21 mouse cellular contexts compared by ENCODE assay signal in genomic region chr2:25975141-25975770, GRCm38 (mm10). TPM values are rescaled to one million over a fixed set of nuclear protein-coding genes. Genes with fewer than 3 reads are reported as not detected.
A peak's percentile ranks its signal among the peaks of the same experiment; 100 is the strongest.
DNase-seq lines count a peak whose midpoint lies in the region; TF ChIP-seq lines count a peak whose summit lies in the region.
"Had no signal": no experiment of that assay in that cellular context is flagged by ENCODE, and none has a peak within 500 bp of the region (broad histone marks: within the 10 kb centered on the region; RNA-seq: fewer than 3 reads in every experiment).

No protein-coding gene starts in this region.

- TF ChIP-seq EP300 in MEL (IDR thresholded peaks at IDR 0.05; ENCODE audit: low read depth in 1 of 2, low read length in 2 of 2) = peak; percentile 77 to 90

- in situ Hi-C loops in ES-E14 (cut with MboI; ENCODE audit: low sequenced_read_pairs in 2 of 2, unreplicated experiment in 2 of 2) = no loop called here

- no peaks in the 10 kb centered on the region for H3K27me3 ChIP-seq in MEL (ENCODE audit: control insufficient read depth in 1 of 2, insufficient read depth in 2 of 2, low read length in 2 of 2)
- H3K27me3 ChIP-seq in cerebellum, adult 2 months (ENCODE audit: control insufficient read depth, insufficient read depth, low read length) = no peaks in the 10 kb centered on the region
- H3K27me3 ChIP-seq: embryonic facial prominence, embryonic 12.5 days; forebrain, embryonic 12.5 days; Patski had no signal

- DNase-seq in A20 (ENCODE audit: low read depth, low spot score) = peak; percentile 36
- DNase-seq in ES-E14 (ENCODE audit: low read depth, low spot score) = no peak
- DNase-seq in MEL (ENCODE audit: low read depth, low spot score) = peak; percentile 64
- DNase-seq in adrenal gland, adult 18-20 months (ENCODE audit: low spot score in 2 of 2) = no peak
- no peak for DNase-seq in cerebellum, adult 2 months
- DNase-seq in frontal cortex, postnatal 25 days (ENCODE audit: low spot score in 2 of 2) = no peak
- DNase-seq in thymus, postnatal 0 days (ENCODE audit: low spot score) = no peak
- DNase-seq: adrenal gland, adult 2 months; adrenal gland, postnatal 10 days; adrenal gland, postnatal 25 days; cerebellum, adult 11 months; cerebellum, adult 8-10 months; cerebellum, adult 9-11 months; cerebellum, postnatal 14 days had no signal

- H3K79me2 ChIP-seq in MEL (ENCODE audit: control insufficient read depth, insufficient read depth, low read length, poor library complexity) = peaks cover 42% of the 10 kb centered on the region

- peaks cover 3% of the 10 kb centered on the region; the same call in 1 of the 2 replicates for H3K36me3 ChIP-seq in ES-E14 (ENCODE audit: control insufficient read depth, insufficient read depth, low read length, poor library complexity, severe bottlenecking)
- H3K36me3 ChIP-seq in MEL (ENCODE audit: control insufficient read depth in 1 of 2, insufficient read depth in 2 of 2, low read length in 2 of 2) = peaks cover 3 to 30% of the 10 kb centered on the region in 2 experiments

- whole genome bisulfite sequencing in cerebellum, adult 2 months = 83% methylated on average over 4 of the region's 4 CpGs

- H3K9ac ChIP-seq in ES-E14 (ENCODE audit: insufficient read depth, low read depth, low read length, poor library complexity, severe bottlenecking) (no peak overlapping the region), MEL (ENCODE audit: control insufficient read depth, low read depth, low read length, poor library complexity, severe bottlenecking) (0 out of 2 replicates have a peak overlapping the region, but pooled peaks have one; percentile 16)
- H3K9ac ChIP-seq: embryonic facial prominence, embryonic 12.5 days; forebrain, embryonic 12.5 days had no signal

- H3K27ac ChIP-seq in ES-E14 (ENCODE audit: insufficient read depth, low read depth, low read length, poor library complexity, severe bottlenecking) (no peak overlapping the region), MEL (ENCODE audit: control insufficient read depth, low read depth, low read length) (peak overlapping the region; percentile 61)
- H3K27ac ChIP-seq in embryonic fibroblast, embryonic 13.5 days (ENCODE audit: insufficient read depth, low read length) = peak overlapping the region; percentile 9; the same call in 1 of the 2 replicates
- no peak overlapping the region for H3K27ac ChIP-seq in cerebellum, adult 2 months (ENCODE audit: insufficient read depth, low read length)
- H3K27ac ChIP-seq: embryonic facial prominence, embryonic 10.5 days; embryonic facial prominence, embryonic 12.5 days; forebrain, embryonic 10.5 days; forebrain, embryonic 12.5 days had no signal

- no peak for TF ChIP-seq RAD21 in MEL (IDR thresholded peaks at IDR 0.05; ENCODE audit: low read depth, low read length)

- no peak for TF ChIP-seq CTCF in MEL (IDR thresholded peaks at IDR 0.05 in 2 of 3, conservative IDR thresholded peaks at IDR 0.05 in 1 of 3; ENCODE audit: control insufficient read depth in 1 of 3, insufficient read depth in 1 of 3, low read depth in 2 of 3, low read length in 3 of 3, poor library complexity in 1 of 3, severe bottlenecking in 1 of 3)
- no peak for TF ChIP-seq CTCF in embryonic fibroblast, embryonic 13.5 days (IDR thresholded peaks at IDR 0.05; ENCODE audit: borderline replicate concordance, insufficient read depth, low read length)
- TF ChIP-seq CTCF in cerebellum, adult 2 months (IDR thresholded peaks at IDR 0.05; ENCODE audit: borderline replicate concordance, insufficient read depth, low read depth, low read length) = no peak

- H3K9me3 ChIP-seq in ES-E14 (ENCODE audit: control insufficient read depth, insufficient read depth, low read depth, low read length) (no peaks in the 10 kb centered on the region), MEL (replicated peaks; ENCODE audit: insufficient read depth, low read length) (no peaks in the 10 kb centered on the region)
- H3K9me3 ChIP-seq: embryonic facial prominence, embryonic 10.5 days; embryonic facial prominence, embryonic 12.5 days; forebrain, embryonic 10.5 days; forebrain, embryonic 12.5 days had no signal

- no peak for TF ChIP-seq POLR2A in MEL (IDR thresholded peaks at IDR 0.05; ENCODE audit: control insufficient read depth in 1 of 2, insufficient read depth in 1 of 2, low read depth in 1 of 2, low read length in 2 of 2, poor library complexity in 1 of 2)
- no peak for TF ChIP-seq POLR2A in embryonic fibroblast, embryonic 13.5 days (IDR thresholded peaks at IDR 0.05; ENCODE audit: low read depth, low read length)
- TF ChIP-seq POLR2A in cerebellum, adult 2 months (IDR thresholded peaks at IDR 0.05; ENCODE audit: borderline replicate concordance, insufficient read depth, low read length) = no peak

- no peak overlapping the region for H3K4me3 ChIP-seq in ES-E14 (ENCODE audit: insufficient read depth in 1 of 2, low read depth in 1 of 2, low read length in 2 of 2, poor library complexity in 1 of 2, severe bottlenecking in 1 of 2)
- no peak overlapping the region for H3K4me3 ChIP-seq in MEL (ENCODE audit: control insufficient read depth in 1 of 2, insufficient read depth in 1 of 2, low read depth in 2 of 2, low read length in 2 of 2)
- H3K4me3 ChIP-seq in embryonic fibroblast, embryonic 13.5 days (ENCODE audit: insufficient read depth, low read length) = no peak overlapping the region
- H3K4me3 ChIP-seq in cerebellum, adult 2 months (replicated peaks; ENCODE audit: insufficient read depth, low read depth, low read length) = no peak overlapping the region
- H3K4me3 ChIP-seq: embryonic facial prominence, embryonic 10.5 days; embryonic facial prominence, embryonic 12.5 days; erythroblast, embryonic 14.5 days; forebrain, embryonic 10.5 days; forebrain, embryonic 12.5 days had no signal

- H3K4me1 ChIP-seq in ES-E14 (ENCODE audit: control insufficient read depth in 2 of 2, insufficient read depth in 2 of 2, low read length in 2 of 2, poor library complexity in 1 of 2) = peaks cover 0 to 5% of the 10 kb centered on the region in 2 experiments; a peak in 1 of 4 replicates
- peaks cover 14 to 26% of the 10 kb centered on the region in 2 experiments for H3K4me1 ChIP-seq in MEL (ENCODE audit: control insufficient read depth in 1 of 2, insufficient read depth in 2 of 2, low read length in 2 of 2)
- H3K4me1 ChIP-seq in embryonic fibroblast, embryonic 13.5 days (ENCODE audit: control insufficient read depth, insufficient read depth, low read length) = peaks cover 32% of the 10 kb centered on the region
- peaks cover 28% of the 10 kb centered on the region for H3K4me1 ChIP-seq in cerebellum, adult 2 months (ENCODE audit: control insufficient read depth, insufficient read depth, low read length)

TF ChIP-seq in ES-E14, 5 proteins besides CTCF, POLR2A, EP300 and RAD21:
- TF ChIP-seq HCFC1 (IDR thresholded peaks at IDR 0.05; ENCODE audit: borderline replicate concordance, insufficient read depth, low read length) (no peak), MAFK (IDR thresholded peaks at IDR 0.05; ENCODE audit: insufficient read depth, low read depth, low read length) (peak; percentile 78)

TF ChIP-seq in MEL, 35 proteins besides CTCF, POLR2A, EP300 and RAD21:
- TF ChIP-seq ZNF384 (IDR thresholded peaks at IDR 0.05; ENCODE audit: low read depth, low read length) (peak; percentile 74; the same call in 1 of the 2 replicates), TCF12 (IDR thresholded peaks at IDR 0.05; ENCODE audit: low read depth, low read length) (peak; percentile 59; the same call in 1 of the 2 replicates), CHD2 (IDR thresholded peaks at IDR 0.05; ENCODE audit: low read length) (no peak), TAL1 (IDR thresholded peaks at IDR 0.05; ENCODE audit: low read length) (peak; percentile 56), POLR2AphosphoS5 (IDR thresholded peaks at IDR 0.05; ENCODE audit: borderline replicate concordance, low read depth, low read length) (no peak), CHD1 (IDR thresholded peaks at IDR 0.05; ENCODE audit: low read depth, low read length) (no peak), MYC (IDR thresholded peaks at IDR 0.05; ENCODE audit: low read depth, low read length) (0 out of 2 replicates have a peak, but pooled peaks have one; percentile 37), GATA1 (IDR thresholded peaks at IDR 0.05; ENCODE audit: low read depth, low read length) (peak; percentile 86), MAFK (IDR thresholded peaks at IDR 0.05; ENCODE audit: borderline replicate concordance, low read depth, low read length) (peak; percentile 93), RCOR1 (IDR thresholded peaks at IDR 0.05; ENCODE audit: low read depth, low read length) (peak; percentile 81), BHLHE40 (IDR thresholded peaks at IDR 0.05; ENCODE audit: borderline replicate concordance, low read depth, low read length) (peak; percentile 16; the same call in 1 of the 2 replicates), GABPA (IDR thresholded peaks at IDR 0.05; ENCODE audit: low read depth, low read length) (peak; percentile 70), ETS1 (IDR thresholded peaks at IDR 0.05; ENCODE audit: low read depth, low read length) (peak; percentile 69), HCFC1 (IDR thresholded peaks at IDR 0.05; ENCODE audit: low read depth, low read length) (0 out of 2 replicates have a peak, but pooled peaks have one; percentile 36), MXI1 (IDR thresholded peaks at IDR 0.05; ENCODE audit: low read depth, low read length) (peak; percentile 59; the same call in 1 of the 2 replicates)

RNA-seq across cellular contexts. Expression of gene Camsap1, which starts 7.8 kb away (rescaled TPM):
- total RNA-seq in ES-E14 (2012; rRNA removed) = 37.2 and 39.7 TPM in 2 replicates
- 19.5 and 24.2 TPM in 2 replicates for total RNA-seq in MEL (2012; rRNA removed)
- 10 to 100 TPM; 25.8 to 30.2 TPM for polyA plus RNA-seq in MEL (2012; ENCODE audit: insufficient read depth in 1 of 2, insufficient read length in 2 of 2, low read depth in 1 of 2, low replicate concordance in 2 of 2, missing spikeins in 1 of 2)
- polyA plus RNA-seq in embryonic fibroblast, embryonic 13.5 days (2011; ENCODE audit: insufficient read length, low read depth, missing spikeins) = 52.1 and 59.0 TPM in 2 replicates
- 10 to 100 TPM; 35.3 to 37.5 TPM for total RNA-seq in adrenal gland, adult 18-20 months (2021)
- 35.7 and 39.7 TPM in 2 replicates for polyA plus RNA-seq in cerebellum, adult 2 months (2012; rRNA removed)
- polyA plus RNA-seq in thymus, postnatal 0 days (2015; fragmentation: Nextera tagmentation; extraction: Ambion mirVana) = 6.1 and 8.0 TPM in 2 replicates

RNA-seq across cellular contexts. Expression of gene Ubac1, which starts 46.3 kb away (rescaled TPM):
- 88.4 and 93.3 TPM in 2 replicates for total RNA-seq in ES-E14 (2012; rRNA removed)
- total RNA-seq in MEL (2012; rRNA removed) = 74.2 and 79.1 TPM in 2 replicates
- 10 to 100 TPM in 1 of 2 experiments, not detected in 1; 88.5 TPM for polyA plus RNA-seq in MEL (2012; ENCODE audit: insufficient read depth in 1 of 2, insufficient read length in 2 of 2, low read depth in 1 of 2, low replicate concordance in 2 of 2, missing spikeins in 1 of 2)
- 66.1 and 78.7 TPM in 2 replicates for polyA plus RNA-seq in embryonic fibroblast, embryonic 13.5 days (2011; ENCODE audit: insufficient read length, low read depth, missing spikeins)
- 10 to 100 TPM; 30.4 to 44.8 TPM for total RNA-seq in adrenal gland, adult 18-20 months (2021)
- polyA plus RNA-seq in cerebellum, adult 2 months (2012; rRNA removed) = 92.2 and 101 TPM in 2 replicates
- 76.2 and 78.7 TPM in 2 replicates for polyA plus RNA-seq in thymus, postnatal 0 days (2015; fragmentation: Nextera tagmentation; extraction: Ambion mirVana)

Comparison
In these comparisons a context has a peak if more than half of its experiments do, and no peak if none do; other contexts are left out.
1. DNase-seq: peak in A20 (single experiment) and MEL (single experiment); none in ES-E14 (single experiment), adrenal gland, adult 18-20 months (0 of 2), cerebellum, adult 2 months (0 of 2), frontal cortex, postnatal 25 days (0 of 2) and thymus, postnatal 0 days (single experiment).
2. H3K27ac ChIP-seq: peak in MEL (single experiment) and embryonic fibroblast, embryonic 13.5 days (single experiment); none in ES-E14 (single experiment) and cerebellum, adult 2 months (single experiment).